Mouse (Mus musculus) hindbrain, embryonic 14.5 days (tissue): Measurements from ENCODE around the gene Htra1. TPM values are rescaled to one million over a fixed set of nuclear protein-coding genes. Genes with fewer than 3 reads are reported as not detected.
A peak's percentile ranks its signal among the peaks of the same experiment; 100 is the strongest.

Source experiments
- ATAC-seq: fragments of 200-750 bp; cut with Nextera tagmentation; 2 replicates; pipeline ENCODE4 v1.8.0; 2017; ENCODE audit warnings: moderate number of reproducible peaks, mild to moderate bottlenecking, moderate TSS enrichment, moderate library complexity; ENCODE audit not compliant: low FRiP score
- DNase-seq: peaks from one replicate; pipeline ENCODE4 v3.0.0-alpha.2; 2015; ENCODE audit warnings: low spot score
- H3K27ac ChIP-seq: fragments of 300-500 bp; sonication (generic); 2 replicates; pipeline ENCODE4 v1.5.1; 2014; ENCODE audit warnings: mild to moderate bottlenecking, moderate library complexity
- H3K27me3 ChIP-seq: fragments of 300-500 bp; sonication (generic); 2 replicates; pipeline ENCODE4 v1.6.1; 2014; ENCODE audit warnings: mild to moderate bottlenecking, low read length, mixed read lengths; ENCODE audit not compliant: control insufficient read depth, insufficient read depth
- H3K36me3 ChIP-seq: fragments of 300-500 bp; sonication (generic); replicated peaks from 2 replicates; pipeline ENCODE4 v1.6.1; 2014; ENCODE audit not compliant: control insufficient read depth, insufficient read depth
- H3K4me1 ChIP-seq: fragments of 300-500 bp; sonication (generic); replicated peaks from 2 replicates; pipeline ENCODE4 v1.6.1; 2014; ENCODE audit warnings: antibody characterized with exemption, low read length, mixed read lengths; ENCODE audit not compliant: control insufficient read depth, insufficient read depth
- H3K4me2 ChIP-seq: fragments of 300-500 bp; sonication (generic); replicated peaks from 2 replicates; pipeline ENCODE4 v1.6.1; 2014; ENCODE audit warnings: mild to moderate bottlenecking, moderate library complexity
- H3K4me3 ChIP-seq: fragments of 300-500 bp; sonication (generic); replicated peaks from 2 replicates; pipeline ENCODE4 v1.5.1; 2014; ENCODE audit warnings: mild to moderate bottlenecking, low read length
- H3K9ac ChIP-seq: fragments of 300-500 bp; sonication (generic); 2 replicates; pipeline ENCODE4 v1.6.1; 2014
- H3K9me3 ChIP-seq: fragments of 300-500 bp; sonication (generic); 2 replicates; pipeline ENCODE4 v1.6.1; 2016; ENCODE audit warnings: low read length; ENCODE audit not compliant: control insufficient read depth
- WGBS: fragments of 180-500 bp; shearing (Covaris S2); extraction: QIAGEN DNeasy Blood & Tissue Kit; methylation state at CpG from one replicate; pipeline ENCODE4 v1.1.7; 2014; 5-methylcytosine and 5-hydroxymethylcytosine counted together
- polyA plus RNA-seq: library from polyadenylated mRNA; unstranded; fragments of >200 nt; fragmentation: Nextera tagmentation; extraction: Ambion mirVana; gene quantifications from 2 replicates; pipeline ENCODE4 v1.2.1, GENCODE M21; 2014

The Htra1 gene
- polyA plus RNA-seq, result 18.9 and 22.9 TPM in 2 replicates

GRCm38 (mm10) chr7:130935793-130936471, at the start of gene Htra1:
Gene Htra1 (plus strand): TSS chr7:130936111.
- WGBS, result under 1% methylated on average over 70 of the region's 70 CpGs
- Histone ChIP-seq H3K4me3 (peak within 1 kb of the TSS; percentile 45), H3K27me3 (peaks cover 64% of the 10 kb centered on the region), H3K9ac (peak within 1 kb of the TSS; percentile 36), H3K4me1 (peaks cover 13% of the 10 kb centered on the region; the same call in 1 of the 2 replicates), H3K27ac (no peak within 1 kb of the TSS), H3K36me3 (no peaks in the 10 kb centered on the region), H3K9me3 (no peaks in the 10 kb centered on the region), H3K4me2 (peak within 1 kb of the TSS; percentile 64)
- ATAC-seq, result peak; percentile 48; the same call in 1 of the 2 replicates
- DNase-seq, result peak; percentile 52

GRCm38 (mm10) chr7:130886246-130886645, 49.7 kb upstream of the Htra1 start:
- H3K4me2 ChIP-seq, result no peak overlapping the region
- DNase-seq, result no peak
- ATAC-seq, result no peak
- no peak overlapping the region for H3K9ac ChIP-seq
- H3K27me3 ChIP-seq, result no peaks in the 10 kb centered on the region
- peaks cover 47% of the 10 kb centered on the region for H3K36me3 ChIP-seq
- H3K4me1 ChIP-seq, result no peaks in the 10 kb centered on the region
- H3K4me3 ChIP-seq, result no peak overlapping the region
- no peak overlapping the region for H3K27ac ChIP-seq
- no peaks in the 10 kb centered on the region for H3K9me3 ChIP-seq
- 90% methylated on average over 3 of the region's 3 CpGs for WGBS

GRCm38 (mm10) chr7:130887946-130888345, 48.0 kb upstream of the Htra1 start:
- no peak for DNase-seq
- ATAC-seq, result no peak
- no peaks in the 10 kb centered on the region for H3K9me3 ChIP-seq
- WGBS, result 14% methylated on average over 3 of the region's 3 CpGs
- no peak overlapping the region for H3K4me2 ChIP-seq
- H3K4me1 ChIP-seq, result no peaks in the 10 kb centered on the region
- H3K9ac ChIP-seq, result no peak overlapping the region
- H3K36me3 ChIP-seq, result peaks cover 55% of the 10 kb centered on the region
- no peak overlapping the region for H3K27ac ChIP-seq
- no peak overlapping the region for H3K4me3 ChIP-seq
- H3K27me3 ChIP-seq, result no peaks in the 10 kb centered on the region

GRCm38 (mm10) chr7:130890871-130891270, 45.0 kb upstream of the Htra1 start:
- Histone ChIP-seq H3K4me2 (no peak overlapping the region), H3K9me3 (no peaks in the 10 kb centered on the region), H3K4me1 (no peaks in the 10 kb centered on the region), H3K4me3 (no peak overlapping the region), H3K27me3 (no peaks in the 10 kb centered on the region), H3K9ac (no peak overlapping the region), H3K27ac (no peak overlapping the region), H3K36me3 (peaks cover 63% of the 10 kb centered on the region)
- 64% methylated on average over 2 of the region's 2 CpGs for WGBS
- no peak for ATAC-seq
- no peak for DNase-seq

- H3K4me1 ChIP-seq, result no peaks in the 10 kb centered on the region
- no peak overlapping the region for H3K4me2 ChIP-seq
- H3K4me3 ChIP-seq, result no peak overlapping the region
- ATAC-seq, result no peak
- no peaks in the 10 kb centered on the region for H3K27me3 ChIP-seq
- H3K9me3 ChIP-seq, result no peaks in the 10 kb centered on the region
- DNase-seq, result no peak
- no peak overlapping the region for H3K27ac ChIP-seq
- WGBS, result 82% methylated on average over 6 of the region's 6 CpGs
- no peak overlapping the region for H3K9ac ChIP-seq
- peaks cover 59% of the 10 kb centered on the region for H3K36me3 ChIP-seq
Measured at GRCm38 (mm10) chr7:130892973-130893372, 42.9 kb upstream of the Htra1 start.

DNA sequence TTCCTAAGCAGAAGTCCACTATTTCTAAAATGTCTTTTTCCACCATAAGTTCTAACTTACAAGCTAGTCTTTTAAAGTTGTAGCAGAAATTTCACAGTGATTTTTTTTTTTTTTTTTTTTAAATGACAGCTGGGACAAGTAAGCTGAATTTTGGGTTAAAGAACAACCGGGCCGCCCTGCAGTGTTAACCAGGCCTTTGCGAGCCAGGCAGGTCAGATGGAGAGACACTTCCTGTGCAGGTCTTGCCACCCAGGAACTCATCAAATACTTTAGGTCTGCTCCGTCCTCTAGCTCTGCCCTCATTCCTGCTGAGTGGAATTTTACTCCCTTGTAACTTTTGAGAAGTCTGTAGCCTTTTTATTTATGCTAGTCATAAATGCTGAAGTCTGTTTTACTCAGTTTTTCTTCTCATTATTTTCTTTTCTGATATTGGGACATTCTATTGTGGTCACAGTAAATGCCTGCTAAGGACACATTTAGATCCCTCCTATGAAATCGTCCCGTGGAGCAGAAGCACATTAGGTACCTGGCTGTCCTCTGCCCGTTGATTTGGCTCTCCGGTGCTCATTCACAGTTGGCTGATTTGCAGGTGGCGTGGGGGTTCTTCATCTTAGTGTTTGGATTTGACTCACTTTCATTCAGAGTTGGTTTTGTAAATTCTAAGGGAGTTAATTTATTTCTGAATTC, 40.8 kb upstream of the Htra1 start:
- no peak overlapping the region for H3K4me3 ChIP-seq
- no peaks in the 10 kb centered on the region for H3K4me1 ChIP-seq
- no peaks in the 10 kb centered on the region for H3K9me3 ChIP-seq
- no peak overlapping the region for H3K9ac ChIP-seq
- no peak overlapping the region for H3K4me2 ChIP-seq
- no peak overlapping the region for H3K27ac ChIP-seq
- ATAC-seq, result no peak
- WGBS, result 80% methylated on average over 9 of the region's 9 CpGs
- DNase-seq, result no peak
- peaks cover 60% of the 10 kb centered on the region for H3K36me3 ChIP-seq
- H3K27me3 ChIP-seq, result no peaks in the 10 kb centered on the region

DNA sequence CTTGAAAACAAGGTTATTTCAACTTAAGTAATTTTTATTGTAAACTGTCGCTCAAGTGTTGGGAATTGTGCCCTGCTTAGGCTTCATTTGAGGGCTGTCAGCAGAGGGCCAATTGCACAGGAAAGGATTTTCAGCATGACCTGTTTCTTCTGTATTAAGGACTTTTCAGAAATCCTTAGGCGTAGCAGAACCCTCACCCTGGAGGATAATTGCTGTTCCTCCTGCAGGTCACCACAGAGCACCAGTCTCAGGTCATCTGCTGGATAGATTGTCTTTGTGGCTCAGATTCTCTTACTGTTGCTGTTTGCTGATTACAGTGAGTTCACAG, 40.3 kb upstream of the Htra1 start:
- 80% methylated on average over 2 of the region's 2 CpGs for WGBS
- Histone ChIP-seq H3K4me2 (no peak overlapping the region), H3K9ac (no peak overlapping the region), H3K9me3 (no peaks in the 10 kb centered on the region), H3K4me3 (no peak overlapping the region), H3K36me3 (peaks cover 63% of the 10 kb centered on the region), H3K4me1 (no peaks in the 10 kb centered on the region), H3K27ac (no peak overlapping the region), H3K27me3 (no peaks in the 10 kb centered on the region)
- ATAC-seq (no peak), DNase-seq (no peak)

GRCm38 (mm10) chr7:130896064-130896463, 39.8 kb upstream of the Htra1 start:
- ATAC-seq (no peak), DNase-seq (no peak)
- no peak overlapping the region for H3K9ac ChIP-seq
- peaks cover 68% of the 10 kb centered on the region for H3K36me3 ChIP-seq
- no peaks in the 10 kb centered on the region for H3K27me3 ChIP-seq
- H3K27ac ChIP-seq, result no peak overlapping the region
- no peaks in the 10 kb centered on the region for H3K4me1 ChIP-seq
- no peak overlapping the region for H3K4me3 ChIP-seq
- 85% methylated on average over 3 of the region's 3 CpGs for WGBS
- H3K4me2 ChIP-seq, result no peak overlapping the region
- H3K9me3 ChIP-seq, result no peaks in the 10 kb centered on the region

GRCm38 (mm10) chr7:130897201-130897600, 38.7 kb upstream of the Htra1 start:
- DNase-seq (no peak), ATAC-seq (no peak)
- H3K36me3 ChIP-seq, result peaks cover 71% of the 10 kb centered on the region
- H3K9ac ChIP-seq, result no peak overlapping the region
- H3K4me2 ChIP-seq, result no peak overlapping the region
- 93% methylated on average over 10 of the region's 10 CpGs for WGBS
- no peaks in the 10 kb centered on the region for H3K9me3 ChIP-seq
- no peak overlapping the region for H3K4me3 ChIP-seq
- H3K4me1 ChIP-seq, result no peaks in the 10 kb centered on the region
- no peaks in the 10 kb centered on the region for H3K27me3 ChIP-seq
- no peak overlapping the region for H3K27ac ChIP-seq
